Mouse (Mus musculus) lung, adult 2 months (tissue): Measurements from ENCODE around the gene Mpped1.

Source experiments
- CTCF ChIP-seq: fragments of 200-500 bp; IDR thresholded peaks from 2 replicates; pipeline ENCODE4 v1.5.1; 2011; ENCODE audit warnings: mild to moderate bottlenecking, low read length, control low read depth; ENCODE audit not compliant: insufficient read depth
- POLR2A ChIP-seq: fragments of 200-500 bp; IDR thresholded peaks from 2 replicates; pipeline ENCODE4 v1.6.1; 2011; ENCODE audit warnings: low read depth, mild to moderate bottlenecking, control low read depth, low read length, borderline replicate concordance; ENCODE audit errors: extremely low read depth

DNA sequence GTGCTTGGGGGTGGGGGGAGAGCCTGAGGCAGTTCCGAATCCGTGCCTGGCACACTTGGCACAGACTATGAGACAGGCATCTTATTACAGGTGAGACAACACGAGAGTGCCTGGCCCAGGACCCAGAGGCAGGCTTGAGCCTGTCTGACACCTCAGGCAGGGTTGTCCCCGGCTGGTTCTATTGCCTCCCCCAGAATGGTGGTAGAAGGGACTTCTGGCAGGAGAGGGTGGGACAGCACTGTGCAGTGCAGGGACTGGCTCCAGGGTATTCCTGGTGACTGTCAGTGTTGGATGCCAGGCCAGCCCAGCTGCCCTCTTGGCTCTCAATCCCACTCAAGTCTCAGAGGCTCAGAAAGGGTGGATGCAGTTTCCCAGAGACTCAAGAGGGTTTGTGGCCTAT, 4.3 kb upstream of the Mpped1 start:
- TF ChIP-seq CTCF (no peak), POLR2A (no peak)
